Mouse (Mus musculus): ENCODE data around the gene Traf7. TPM values are rescaled to one million over a fixed set of nuclear protein-coding genes. Genes with fewer than 3 reads are reported as not detected.

Gene Traf7
- polyA plus RNA-seq, 1 experiment from 2014 or later = 100 TPM

- ATAC-seq (ENCODE audit: low FRiP score) = no peak
- WGBS = under 1% methylated on average over 16 of the region's 19 CpGs
- Histone ChIP-seq H3K4me3 (replicated peaks) (peak overlapping the region; percentile 70), H3K4me1 (peaks cover 45% of the 10 kb centered on the region), H3K36me3 (replicated peaks) (peaks cover 25% of the 10 kb centered on the region), H3K9ac (peak overlapping the region; percentile 86), H3K4me2 (peak overlapping the region; percentile 62), H3K9me3 (no peaks in the 10 kb centered on the region), H3K27ac (peak overlapping the region; percentile 67), H3K27me3 (no peaks in the 10 kb centered on the region)
Measured at GRCm38 (mm10) chr17:24527315-24527714, 423 bp downstream of the Traf7 start.

GRCm38 (mm10) chr17:24524734-24525133 is 3.0 kb downstream of the Traf7 start:
- H3K9ac ChIP-seq = no peak overlapping the region
- peaks cover 23% of the 10 kb centered on the region for H3K4me1 ChIP-seq
- no peaks in the 10 kb centered on the region for H3K9me3 ChIP-seq
- no peaks in the 10 kb centered on the region for H3K27me3 ChIP-seq
- no peak overlapping the region for H3K4me2 ChIP-seq
- H3K36me3 ChIP-seq (replicated peaks) = peaks cover 14% of the 10 kb centered on the region
- no peak for ATAC-seq (ENCODE audit: low FRiP score)
- H3K4me3 ChIP-seq (replicated peaks) = no peak overlapping the region
- H3K27ac ChIP-seq = no peak overlapping the region
- WGBS = 86% methylated on average over 2 of the region's 2 CpGs

GRCm38 (mm10) chr17:24520450-24520849 is 7.3 kb downstream of the Traf7 start:
- Histone ChIP-seq H3K9ac (no peak overlapping the region), H3K36me3 (replicated peaks) (peaks cover 51% of the 10 kb centered on the region), H3K4me3 (replicated peaks) (no peak overlapping the region), H3K27ac (no peak overlapping the region), H3K27me3 (no peaks in the 10 kb centered on the region), H3K9me3 (no peaks in the 10 kb centered on the region), H3K4me1 (no peaks in the 10 kb centered on the region), H3K4me2 (no peak overlapping the region)
- 88% methylated on average over 4 of the region's 4 CpGs for WGBS
- no peak for ATAC-seq (ENCODE audit: low FRiP score)

GRCm38 (mm10) chr17:24514270-24515257 is 13.2 kb downstream of the Traf7 start:
- Histone ChIP-seq H3K9ac (no peak overlapping the region), H3K4me2 (no peak overlapping the region), H3K27ac (no peak overlapping the region), H3K9me3 (no peaks in the 10 kb centered on the region), H3K27me3 (no peaks in the 10 kb centered on the region), H3K4me3 (replicated peaks) (no peak overlapping the region), H3K4me1 (no peaks in the 10 kb centered on the region), H3K36me3 (replicated peaks) (peaks cover 90% of the 10 kb centered on the region)
- 90% methylated on average over 24 of the region's 24 CpGs for WGBS
- ATAC-seq (ENCODE audit: low FRiP score) = no peak

- H3K4me2 ChIP-seq = no peak overlapping the region
- H3K4me3 ChIP-seq (replicated peaks) = no peak overlapping the region
- H3K27me3 ChIP-seq = no peaks in the 10 kb centered on the region
- no peaks in the 10 kb centered on the region for H3K4me1 ChIP-seq
- H3K9ac ChIP-seq = no peak overlapping the region
- no peak overlapping the region for H3K27ac ChIP-seq
- ATAC-seq (ENCODE audit: low FRiP score) = peak; percentile 65
- H3K9me3 ChIP-seq = no peaks in the 10 kb centered on the region
- H3K36me3 ChIP-seq (replicated peaks) = peaks cover 90% of the 10 kb centered on the region
- 52% methylated on average over 5 of the region's 5 CpGs for WGBS
Measured at GRCm38 (mm10) chr17:24513609-24514008, 14.1 kb downstream of the Traf7 start.

- H3K9me3 ChIP-seq = no peaks in the 10 kb centered on the region
- ATAC-seq (ENCODE audit: low FRiP score) = no peak
- H3K36me3 ChIP-seq (replicated peaks) = peaks cover 83% of the 10 kb centered on the region
- no peak overlapping the region for H3K4me2 ChIP-seq
- H3K4me3 ChIP-seq (replicated peaks) = 0 out of 2 replicates have a peak overlapping the region, but pooled peaks have one; percentile 1
- no peak overlapping the region for H3K9ac ChIP-seq
- H3K27ac ChIP-seq = no peak overlapping the region
- H3K27me3 ChIP-seq = 0 out of 2 replicates have a peak, but pooled peaks cover 3% of the 10 kb centered on the region
- WGBS = 86% methylated on average over 12 of the region's 12 CpGs
- peaks cover 4% of the 10 kb centered on the region; the same call in 1 of the 2 replicates for H3K4me1 ChIP-seq
Measured at GRCm38 (mm10) chr17:24507806-24508460, 19.8 kb downstream of the Traf7 start.

- Histone ChIP-seq H3K9me3 (no peaks in the 10 kb centered on the region), H3K4me1 (peaks cover 4% of the 10 kb centered on the region; the same call in 1 of the 2 replicates), H3K27me3 (0 out of 2 replicates have a peak, but pooled peaks cover 3% of the 10 kb centered on the region), H3K27ac (no peak overlapping the region), H3K4me3 (replicated peaks) (no peak overlapping the region), H3K9ac (no peak overlapping the region; the same call in 1 of the 2 replicates), H3K36me3 (replicated peaks) (peaks cover 85% of the 10 kb centered on the region), H3K4me2 (no peak overlapping the region)
- 51% methylated on average over 19 of the region's 19 CpGs for WGBS
- ATAC-seq (ENCODE audit: low FRiP score) = no peak
Measured at GRCm38 (mm10) chr17:24507129-24507664, 20.5 kb downstream of the Traf7 start.

GRCm38 (mm10) chr17:24506332-24507070 is 21.2 kb downstream of the Traf7 start:
- Histone ChIP-seq H3K4me2 (peak overlapping the region; percentile 3; the same call in 1 of the 2 replicates), H3K4me3 (replicated peaks) (no peak overlapping the region), H3K9ac (no peak overlapping the region), H3K9me3 (no peaks in the 10 kb centered on the region), H3K36me3 (replicated peaks) (peaks cover 84% of the 10 kb centered on the region), H3K4me1 (peaks cover 4% of the 10 kb centered on the region; the same call in 1 of the 2 replicates), H3K27ac (0 out of 2 replicates have a peak overlapping the region, but pooled peaks have one; percentile 38), H3K27me3 (0 out of 2 replicates have a peak, but pooled peaks cover 3% of the 10 kb centered on the region)
- WGBS = 38% methylated on average over 33 of the region's 36 CpGs
- peak; percentile 21; the same call in 1 of the 2 replicates for ATAC-seq (ENCODE audit: low FRiP score)

- WGBS = 94% methylated on average over 28 of the region's 30 CpGs
- Histone ChIP-seq H3K36me3 (replicated peaks) (peaks cover 84% of the 10 kb centered on the region), H3K27me3 (0 out of 2 replicates have a peak, but pooled peaks cover 3% of the 10 kb centered on the region)
Measured at GRCm38 (mm10) chr17:24505286-24505955, 22.3 kb downstream of the Traf7 start.

GRCm38 (mm10) chr17:24504085-24504484 is 23.7 kb downstream of the Traf7 start:
- no peaks in the 10 kb centered on the region for H3K9me3 ChIP-seq
- 91% methylated on average over 10 of the region's 10 CpGs for WGBS
- no peak for ATAC-seq (ENCODE audit: low FRiP score)
- H3K27ac ChIP-seq = no peak overlapping the region
- no peak overlapping the region for H3K9ac ChIP-seq
- H3K27me3 ChIP-seq = 0 out of 2 replicates have a peak, but pooled peaks cover 3% of the 10 kb centered on the region
- peaks cover 84% of the 10 kb centered on the region for H3K36me3 ChIP-seq (replicated peaks)
- H3K4me2 ChIP-seq = no peak overlapping the region
- no peak overlapping the region for H3K4me3 ChIP-seq (replicated peaks)
- peaks cover 4% of the 10 kb centered on the region; the same call in 1 of the 2 replicates for H3K4me1 ChIP-seq

More at GRCm38 (mm10) chr17:24505286-24505955, 22.3 kb downstream of the Traf7 start:
- Histone ChIP-seq H3K4me1 (peaks cover 4% of the 10 kb centered on the region; the same call in 1 of the 2 replicates), H3K9me3 (no peaks in the 10 kb centered on the region), H3K9ac (no peak overlapping the region), H3K27ac (no peak overlapping the region), H3K4me3 (replicated peaks) (no peak overlapping the region), H3K4me2 (no peak overlapping the region)
- ATAC-seq (ENCODE audit: low FRiP score) = no peak

- Histone ChIP-seq H3K4me1 (peaks cover 4% of the 10 kb centered on the region; the same call in 1 of the 2 replicates), H3K4me3 (replicated peaks) (no peak overlapping the region), H3K4me2 (no peak overlapping the region), H3K9me3 (no peaks in the 10 kb centered on the region), H3K27me3 (no peaks in the 10 kb centered on the region), H3K36me3 (replicated peaks) (peaks cover 82% of the 10 kb centered on the region), H3K9ac (no peak overlapping the region), H3K27ac (no peak overlapping the region)
- ATAC-seq (ENCODE audit: low FRiP score) = no peak
- 32% methylated on average over 11 of the region's 11 CpGs for WGBS
Measured at GRCm38 (mm10) chr17:24502208-24502607, 25.5 kb downstream of the Traf7 start.

Data from forebrain, embryonic 12.5 days (tissue).